Mouse (Mus musculus): ENCODE results near the gene 1110012L19Rik.

DNA sequence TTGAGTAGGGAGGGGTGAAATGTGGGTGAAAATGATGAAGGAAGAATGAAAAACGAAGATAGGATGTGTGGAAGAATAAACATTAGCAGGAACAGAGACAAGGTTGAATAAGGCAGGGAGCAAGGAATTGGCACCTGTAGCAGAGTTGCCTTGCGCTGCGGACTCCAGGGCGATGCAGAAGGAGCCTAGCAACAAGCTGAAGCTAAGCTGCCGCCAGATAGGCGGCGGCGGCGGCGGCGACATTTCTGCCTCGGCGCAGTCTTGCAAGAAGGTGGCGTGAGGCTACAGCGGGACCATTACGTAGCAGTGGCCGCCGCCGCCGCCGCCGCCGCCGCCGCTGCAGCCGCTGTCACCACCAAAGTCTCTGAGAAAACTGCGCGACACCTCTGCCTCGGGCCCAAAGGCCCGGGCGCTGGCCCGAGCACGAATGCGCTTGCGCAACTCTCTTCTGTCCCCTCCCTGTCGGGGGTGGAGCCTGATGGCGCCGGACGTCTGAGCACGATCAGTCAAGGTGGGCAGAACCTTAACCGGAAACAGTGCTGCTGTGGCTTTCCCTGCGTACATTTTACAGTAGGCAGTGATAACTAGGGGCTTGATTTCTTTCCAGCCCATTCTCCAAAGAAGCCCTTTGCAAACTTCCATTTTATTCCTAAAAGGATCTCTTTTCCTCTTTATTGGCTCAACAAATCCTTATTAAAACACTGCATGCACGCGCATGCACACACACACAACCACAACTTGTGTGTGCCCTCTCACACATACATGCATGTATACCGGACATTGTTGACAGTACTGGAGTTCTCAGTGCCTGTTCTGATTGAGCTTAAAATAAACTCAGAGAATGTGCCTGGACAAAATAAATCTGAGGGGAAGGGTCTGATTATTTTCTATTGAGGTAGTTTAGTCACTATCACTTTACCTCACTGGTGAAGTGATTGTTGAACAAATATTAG lies 20.7 kb upstream of the 1110012L19Rik start, which contains the start of gene Ids:
- no peak for TF ChIP-seq CTCF (IDR thresholded peaks at IDR 0.05)
- TF ChIP-seq EP300 (IDR thresholded peaks at IDR 0.05), result no peak
